Mouse (Mus musculus) forebrain, embryonic 15.5 days (tissue): Measurements from ENCODE around the gene Sh3bgrl3. TPM values are rescaled to one million over a fixed set of nuclear protein-coding genes. Genes with fewer than 3 reads are reported as not detected.
"Not testable (repeated sequence)": the region's sequence is repeated elsewhere in the genome, so short reads cannot be mapped to it uniquely, and the experiment has no call there.

ENCODE experiments used
- ATAC-seq: fragments of 200-750 bp; cut with Nextera tagmentation; replicated peaks from 2 replicates; pipeline ENCODE4 v1.8.0; 2017; ENCODE audit warnings: mild to moderate bottlenecking, moderate TSS enrichment, moderate library complexity
- H3K27ac ChIP-seq: fragments of 300-500 bp; sonication (generic); replicated peaks from 2 replicates; pipeline ENCODE4 v1.5.1; 2015; ENCODE audit warnings: mild to moderate bottlenecking, inconsistent platforms
- H3K27me3 ChIP-seq: fragments of 300-500 bp; sonication (generic); 2 replicates; pipeline ENCODE4 v1.6.1; 2015; ENCODE audit warnings: inconsistent platforms
- H3K36me3 ChIP-seq: fragments of 300-500 bp; sonication (generic); 2 replicates; pipeline ENCODE4 v1.6.1; 2015; ENCODE audit warnings: mild to moderate bottlenecking, inconsistent platforms
- H3K4me1 ChIP-seq: fragments of 300-500 bp; sonication (generic); 2 replicates; pipeline ENCODE4 v1.6.1; 2015; ENCODE audit warnings: inconsistent platforms
- H3K4me2 ChIP-seq: fragments of 300-500 bp; sonication (generic); replicated peaks from 2 replicates; pipeline ENCODE4 v1.6.1; 2015; ENCODE audit warnings: mild to moderate bottlenecking, inconsistent platforms
- H3K4me3 ChIP-seq: fragments of 300-500 bp; sonication (generic); 2 replicates; pipeline ENCODE4 v1.5.1; 2015; ENCODE audit warnings: mild to moderate bottlenecking, inconsistent platforms
- H3K9ac ChIP-seq: fragments of 300-500 bp; sonication (generic); replicated peaks from 2 replicates; pipeline ENCODE4 v1.6.1; 2015; ENCODE audit warnings: mild to moderate bottlenecking, inconsistent platforms
- H3K9me3 ChIP-seq: fragments of 300-500 bp; sonication (generic); 2 replicates; pipeline ENCODE4 v1.6.1; 2016; ENCODE audit warnings: inconsistent platforms
- WGBS: fragments of 180-500 bp; shearing (Covaris S2); methylation state at CpG from one replicate; pipeline ENCODE4 v1.1.7; 2015; ENCODE audit warnings: mixed read lengths; 5-methylcytosine and 5-hydroxymethylcytosine counted together
- polyA plus RNA-seq: library from polyadenylated mRNA; unstranded; fragments of >200 nt; fragmentation: Nextera tagmentation; extraction: Ambion mirVana; gene quantifications from 2 replicates; pipeline ENCODE4 v1.2.1, GENCODE M21; 2015

Sh3bgrl3 gene
- polyA plus RNA-seq: 326 and 335 TPM in 2 replicates

DNA sequence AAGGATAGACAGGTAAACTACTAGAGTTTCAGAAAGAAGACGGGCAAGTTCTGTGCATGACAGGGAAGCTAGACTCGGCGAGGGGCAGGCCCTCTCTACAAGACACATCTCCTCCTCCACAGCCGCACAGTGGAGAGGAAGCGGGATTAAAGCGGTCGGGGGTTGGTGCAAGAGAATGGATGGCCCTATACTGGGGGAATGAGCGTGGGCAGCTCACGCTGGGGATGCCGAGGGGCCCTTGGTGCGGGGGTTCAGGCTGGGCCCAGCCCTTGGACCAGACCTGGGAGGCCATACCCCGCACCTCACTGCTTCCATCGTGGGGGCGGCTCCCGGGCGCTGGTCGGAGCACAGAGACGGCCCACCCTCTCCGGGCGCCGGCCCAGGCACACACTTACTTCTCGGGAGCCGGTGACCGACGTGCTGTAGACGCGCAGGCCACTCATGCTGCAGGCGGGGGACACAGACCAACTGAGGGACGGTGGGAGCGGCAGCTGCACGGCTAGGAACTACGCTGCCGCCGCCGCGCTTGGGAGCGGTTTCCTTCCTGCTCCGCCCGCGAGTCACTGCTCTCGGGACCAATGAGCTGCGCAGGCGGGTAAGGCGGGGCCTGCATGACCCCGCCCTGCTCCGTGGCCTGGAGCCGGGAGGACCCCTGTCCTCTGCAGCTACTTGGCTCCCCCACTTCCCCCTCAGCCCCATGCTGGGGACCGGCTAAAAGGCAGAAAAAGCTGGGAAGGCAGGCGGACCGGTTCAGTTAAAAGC lies at the start of gene Sh3bgrl3:
Gene Sh3bgrl3 (minus strand): TSS at position 569 of the 762 bp plus-strand sequence.
- Histone ChIP-seq H3K27me3 (no peaks in the 10 kb centered on the region), H3K9me3 (no peaks in the 10 kb centered on the region), H3K27ac (peak within 1 kb of the TSS; percentile 78), H3K4me2 (peak within 1 kb of the TSS; percentile 90), H3K4me3 (peak within 1 kb of the TSS; percentile 77), H3K36me3 (no peaks in the 10 kb centered on the region), H3K9ac (peak within 1 kb of the TSS; percentile 78), H3K4me1 (peaks cover 28% of the 10 kb centered on the region)
- ATAC-seq: peak; percentile 94
- WGBS: under 1% methylated on average over 50 of the region's 50 CpGs

DNA sequence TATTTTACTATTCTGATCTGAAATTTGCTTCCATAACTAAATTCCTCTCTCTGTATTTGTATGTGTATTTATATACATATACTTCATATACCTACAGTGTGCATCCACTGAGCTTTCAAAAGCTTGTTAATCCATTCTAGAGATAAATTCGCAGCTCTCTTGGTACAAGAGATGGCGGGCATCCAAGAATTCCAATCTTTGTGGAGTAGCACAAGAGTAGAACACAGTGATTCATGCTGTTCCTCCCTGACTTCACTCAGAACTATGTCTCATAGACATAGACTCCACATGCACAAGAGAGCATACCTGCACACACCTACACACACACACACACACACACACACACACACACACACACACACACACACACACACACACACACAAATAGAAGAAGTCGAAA lies 43.8 kb upstream of the Sh3bgrl3 start:
- Histone ChIP-seq H3K4me3 (no peak overlapping the region), H3K9me3 (no peaks in the 10 kb centered on the region), H3K9ac (no peak overlapping the region), H3K36me3 (no peaks in the 10 kb centered on the region), H3K27ac (no peak overlapping the region), H3K4me2 (no peak overlapping the region), H3K4me1 (no peaks in the 10 kb centered on the region), H3K27me3 (no peaks in the 10 kb centered on the region)
- no peak for ATAC-seq
- WGBS: 76% methylated on average over 3 of the region's 3 CpGs

DNA sequence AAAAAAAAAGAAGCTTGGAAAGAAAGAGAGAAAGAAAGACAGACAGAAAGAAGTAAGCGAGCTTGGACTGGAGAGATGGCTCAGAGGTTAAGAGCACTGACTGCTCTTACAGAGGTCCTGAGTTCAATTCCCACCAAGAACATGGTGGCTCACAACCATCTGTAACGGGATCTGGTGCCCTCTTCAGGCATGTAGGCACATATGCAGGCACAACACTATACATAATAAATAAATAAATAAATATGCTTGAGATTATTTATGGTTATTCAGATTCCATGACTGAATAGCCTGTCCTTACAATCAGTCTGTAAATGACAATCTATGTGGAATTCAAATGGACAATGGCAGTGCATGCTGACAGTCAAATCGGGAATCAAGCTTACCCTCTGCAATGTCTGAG lies 38.3 kb upstream of the Sh3bgrl3 start:
- no peaks in the 10 kb centered on the region for H3K27me3 ChIP-seq
- H3K36me3 ChIP-seq: 0 out of 2 replicates have a peak, but pooled peaks cover 3% of the 10 kb centered on the region
- no peak overlapping the region for H3K4me3 ChIP-seq
- H3K27ac ChIP-seq: no peak overlapping the region
- H3K9me3 ChIP-seq: no peaks in the 10 kb centered on the region
- H3K9ac ChIP-seq: no peak overlapping the region
- 94% methylated on average over 3 of the region's 3 CpGs for WGBS
- no peaks in the 10 kb centered on the region for H3K4me1 ChIP-seq
- no peak overlapping the region for H3K4me2 ChIP-seq
- ATAC-seq: no peak

DNA sequence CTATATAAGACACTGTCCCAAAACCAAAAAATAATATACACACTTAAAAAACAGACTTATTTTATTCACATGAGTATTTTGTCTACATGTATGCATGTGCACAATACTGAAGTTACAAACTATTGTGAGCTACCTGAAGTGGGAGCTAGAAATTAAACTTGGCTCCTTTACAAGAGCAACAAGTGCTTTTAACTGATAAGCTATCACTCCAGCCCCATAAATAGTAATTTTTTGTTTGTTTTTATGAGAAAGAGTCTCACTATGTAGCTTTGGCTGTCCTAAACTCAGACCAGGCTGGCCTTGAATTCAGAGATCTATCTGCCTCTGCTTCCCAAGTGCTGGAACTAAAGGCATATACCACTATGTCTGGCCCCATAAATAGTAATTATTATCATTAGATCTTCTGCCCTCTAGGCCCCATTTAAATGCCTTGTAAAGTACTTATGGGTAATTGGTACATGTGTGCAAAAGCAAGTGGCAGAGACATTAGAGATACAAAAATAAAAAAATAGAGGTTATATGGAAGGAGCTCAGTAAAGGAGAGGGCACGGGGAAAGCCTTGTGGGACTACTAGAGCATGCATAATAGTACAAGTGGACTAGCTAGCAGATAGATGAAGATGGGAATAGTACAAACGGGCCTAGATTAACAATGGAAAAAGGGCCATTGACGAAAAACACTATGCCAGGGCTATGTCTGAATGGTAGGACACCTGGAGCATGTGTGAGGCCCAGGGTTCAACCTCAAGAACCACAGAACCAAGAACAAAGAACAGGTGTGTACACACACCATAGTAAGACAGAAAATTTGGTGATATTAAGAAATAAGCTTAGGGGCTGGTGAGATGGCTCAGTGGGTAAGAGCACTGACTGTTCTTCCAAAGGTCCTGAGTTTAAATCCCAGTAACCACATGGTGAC lies 37.2 kb upstream of the Sh3bgrl3 start:
- Histone ChIP-seq H3K27me3 (no peaks in the 10 kb centered on the region), H3K27ac (no peak overlapping the region), H3K9ac (no peak overlapping the region), H3K9me3 (no peaks in the 10 kb centered on the region), H3K4me3 (no peak overlapping the region), H3K36me3 (0 out of 2 replicates have a peak, but pooled peaks cover 3% of the 10 kb centered on the region), H3K4me2 (no peak overlapping the region), H3K4me1 (no peaks in the 10 kb centered on the region)
- WGBS: 86% methylated on average over 3 of the region's 3 CpGs
- ATAC-seq: no peak

DNA sequence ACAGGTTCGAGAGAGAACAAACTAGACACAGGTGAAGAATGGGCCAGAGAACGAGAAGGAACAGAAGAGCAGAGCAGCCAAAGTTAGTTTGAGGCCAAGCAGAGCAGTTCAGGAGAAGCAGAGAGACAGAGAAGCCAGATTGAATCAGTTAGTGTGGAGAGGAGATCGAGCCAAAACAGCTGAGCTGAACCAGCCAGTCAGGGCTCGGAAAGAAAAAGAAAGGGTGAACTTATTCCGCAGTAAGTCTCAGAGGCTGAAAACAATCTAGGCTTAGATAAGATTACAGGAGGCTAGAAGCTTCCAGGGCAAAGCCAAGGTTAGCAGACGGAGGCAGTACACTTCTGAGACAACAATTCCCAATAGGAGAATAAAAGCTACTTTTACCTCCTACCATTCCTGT lies 36.4 kb upstream of the Sh3bgrl3 start:
- no peaks in the 10 kb centered on the region for H3K27me3 ChIP-seq
- H3K27ac ChIP-seq: no peak overlapping the region
- H3K9ac ChIP-seq: no peak overlapping the region

DNA sequence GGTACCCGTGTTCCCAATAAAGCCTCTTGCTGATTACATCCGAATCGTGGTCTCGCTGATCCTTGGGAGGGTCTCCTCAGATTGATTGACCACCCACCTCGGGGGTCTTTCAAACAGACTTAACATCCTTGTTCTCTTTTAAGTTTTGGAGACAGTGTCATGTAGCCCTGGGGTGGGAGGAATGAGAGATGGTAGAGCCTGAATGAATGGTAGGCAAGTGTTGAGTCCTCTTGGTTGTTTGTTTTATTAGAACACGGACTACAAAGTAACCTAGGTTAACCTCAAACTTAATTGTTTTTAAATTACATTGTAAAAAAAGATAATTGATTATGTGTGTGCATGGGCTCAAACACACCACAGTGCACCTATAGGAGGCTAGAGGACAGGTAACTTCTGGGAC lies 36.0 kb upstream of the Sh3bgrl3 start:
- no peaks in the 10 kb centered on the region for H3K27me3 ChIP-seq
- no peaks in the 10 kb centered on the region for H3K9me3 ChIP-seq
- WGBS: 95% methylated on average over 6 of the region's 6 CpGs
- no peak overlapping the region for H3K9ac ChIP-seq
- H3K4me1 ChIP-seq: no peaks in the 10 kb centered on the region
- H3K4me2 ChIP-seq: no peak overlapping the region
- H3K36me3 ChIP-seq: 0 out of 2 replicates have a peak, but pooled peaks cover 3% of the 10 kb centered on the region
- H3K27ac ChIP-seq: no peak overlapping the region
- no peak overlapping the region for H3K4me3 ChIP-seq
- no peak for ATAC-seq

More for the DNA sequence above, 36.4 kb upstream of the Sh3bgrl3 start:
- WGBS: 87% methylated on average over 6 of the region's 6 CpGs
- Histone ChIP-seq H3K36me3 (0 out of 2 replicates have a peak, but pooled peaks cover 3% of the 10 kb centered on the region), H3K4me2 (no peak overlapping the region), H3K4me3 (no peak overlapping the region), H3K4me1 (no peaks in the 10 kb centered on the region), H3K9me3 (no peaks in the 10 kb centered on the region)
- ATAC-seq: no peak

DNA sequence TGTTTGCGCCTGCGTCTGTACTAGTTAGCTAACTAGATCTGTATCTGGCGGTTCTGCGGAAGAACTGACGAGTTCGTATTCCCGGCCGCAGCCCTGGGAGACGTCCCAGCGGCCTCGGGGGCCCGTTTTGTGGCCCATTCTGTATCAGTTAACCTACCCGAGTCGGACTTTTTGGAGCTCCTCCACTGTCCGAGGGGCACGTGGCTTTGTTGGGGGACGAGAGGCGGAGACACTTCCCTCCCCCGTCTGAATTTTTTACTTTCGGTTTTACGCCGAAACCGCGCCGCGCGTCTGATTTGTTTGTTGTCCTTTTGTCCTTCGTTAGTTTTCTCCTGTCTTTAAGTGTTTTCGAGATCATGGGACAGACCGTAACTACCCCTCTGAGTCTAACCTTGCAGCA lies 31.5 kb upstream of the Sh3bgrl3 start:
- H3K27ac ChIP-seq, H3K9me3 ChIP-seq, H3K36me3 ChIP-seq, ATAC-seq, H3K27me3 ChIP-seq, H3K4me1 ChIP-seq: not testable (repeated sequence)
- peak overlapping the region; percentile 57 for H3K4me2 ChIP-seq
- H3K4me3 ChIP-seq: peak overlapping the region; percentile 54
- 7% methylated on average over 30 of the region's 30 CpGs for WGBS
- peak overlapping the region; percentile 43; the same call in 1 of the 2 replicates for H3K9ac ChIP-seq

DNA sequence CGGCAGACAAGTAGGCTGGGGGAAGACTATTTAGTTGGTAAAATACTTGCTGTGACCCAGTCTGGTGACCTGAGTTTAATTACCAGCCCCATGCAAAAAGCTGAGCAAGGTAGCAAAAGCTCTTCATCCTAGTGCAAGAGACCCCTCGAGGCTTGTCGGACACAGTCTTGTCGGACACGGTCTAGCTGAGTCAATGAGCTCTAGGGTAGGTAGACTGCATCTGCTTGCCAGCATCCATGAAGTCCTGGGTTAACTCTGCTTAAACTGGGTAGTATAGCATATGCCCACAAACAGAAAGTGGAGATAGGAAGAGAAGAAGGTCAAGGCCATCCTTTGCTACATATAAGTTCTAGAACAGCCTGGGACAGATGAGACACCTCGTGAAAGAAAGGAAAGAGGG lies 30.2 kb upstream of the Sh3bgrl3 start:
- no peak for ATAC-seq
- 0 out of 2 replicates have a peak, but pooled peaks cover 10% of the 10 kb centered on the region for H3K36me3 ChIP-seq
- no peak overlapping the region for H3K4me2 ChIP-seq
- no peak overlapping the region for H3K4me3 ChIP-seq
- H3K27me3 ChIP-seq: no peaks in the 10 kb centered on the region
- WGBS: 88% methylated on average over 6 of the region's 6 CpGs
- H3K27ac ChIP-seq: no peak overlapping the region
- no peak overlapping the region for H3K9ac ChIP-seq
- no peaks in the 10 kb centered on the region for H3K9me3 ChIP-seq
- H3K4me1 ChIP-seq: no peaks in the 10 kb centered on the region

DNA sequence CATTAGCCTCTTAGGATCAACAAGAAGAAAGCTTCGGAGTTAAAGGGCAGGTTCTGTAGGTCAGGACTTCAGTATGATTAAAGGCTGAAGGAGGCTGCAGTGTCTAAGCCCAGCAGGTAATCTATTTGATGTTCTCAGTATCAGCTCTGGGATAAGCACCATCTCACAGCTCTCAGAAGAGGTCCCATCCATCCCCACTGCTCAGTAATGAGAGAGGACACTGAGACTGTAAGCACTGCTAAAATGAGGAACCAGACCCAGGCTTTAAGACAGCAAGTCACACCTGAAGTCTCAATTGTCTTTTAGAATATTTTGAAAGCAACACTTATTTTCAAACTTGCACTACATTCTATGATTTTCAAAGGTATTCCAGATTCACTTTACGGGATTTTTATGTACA lies 29.0 kb upstream of the Sh3bgrl3 start:
- no peak overlapping the region for H3K4me3 ChIP-seq
- 0 out of 2 replicates have a peak, but pooled peaks cover 17% of the 10 kb centered on the region for H3K36me3 ChIP-seq
- H3K4me2 ChIP-seq: no peak overlapping the region
- ATAC-seq: no peak
- no peaks in the 10 kb centered on the region for H3K4me1 ChIP-seq
- no peaks in the 10 kb centered on the region for H3K9me3 ChIP-seq
- H3K27ac ChIP-seq: no peak overlapping the region
- H3K9ac ChIP-seq: no peak overlapping the region
- H3K27me3 ChIP-seq: no peaks in the 10 kb centered on the region
- WGBS: 84% methylated on average over 2 of the region's 2 CpGs

DNA sequence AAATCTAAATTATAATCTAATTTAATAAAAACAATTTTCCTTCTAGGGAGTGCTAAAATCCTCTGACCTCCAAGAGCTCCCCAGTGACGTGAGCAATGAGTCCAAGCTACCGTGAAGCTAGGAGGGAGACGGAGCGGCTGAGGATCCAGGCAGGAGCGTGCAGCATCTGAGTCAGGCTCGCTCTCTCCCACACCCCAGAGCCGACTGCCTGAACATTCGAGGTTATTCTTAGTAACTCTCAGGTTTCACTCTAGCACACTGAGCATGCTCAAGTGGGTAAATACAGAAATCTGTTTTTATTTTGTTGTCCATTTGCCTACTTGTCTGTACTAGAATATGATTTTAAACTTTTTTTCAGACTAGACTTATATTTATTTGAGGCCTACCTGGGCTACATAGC lies 28.2 kb upstream of the Sh3bgrl3 start:
- Histone ChIP-seq H3K4me1 (no peaks in the 10 kb centered on the region), H3K27ac (no peak overlapping the region), H3K9ac (no peak overlapping the region), H3K4me2 (no peak overlapping the region), H3K36me3 (peaks cover 21% of the 10 kb centered on the region; the same call in 1 of the 2 replicates), H3K9me3 (no peaks in the 10 kb centered on the region), H3K27me3 (no peaks in the 10 kb centered on the region), H3K4me3 (no peak overlapping the region)
- no peak for ATAC-seq
- 87% methylated on average over 8 of the region's 8 CpGs for WGBS

DNA sequence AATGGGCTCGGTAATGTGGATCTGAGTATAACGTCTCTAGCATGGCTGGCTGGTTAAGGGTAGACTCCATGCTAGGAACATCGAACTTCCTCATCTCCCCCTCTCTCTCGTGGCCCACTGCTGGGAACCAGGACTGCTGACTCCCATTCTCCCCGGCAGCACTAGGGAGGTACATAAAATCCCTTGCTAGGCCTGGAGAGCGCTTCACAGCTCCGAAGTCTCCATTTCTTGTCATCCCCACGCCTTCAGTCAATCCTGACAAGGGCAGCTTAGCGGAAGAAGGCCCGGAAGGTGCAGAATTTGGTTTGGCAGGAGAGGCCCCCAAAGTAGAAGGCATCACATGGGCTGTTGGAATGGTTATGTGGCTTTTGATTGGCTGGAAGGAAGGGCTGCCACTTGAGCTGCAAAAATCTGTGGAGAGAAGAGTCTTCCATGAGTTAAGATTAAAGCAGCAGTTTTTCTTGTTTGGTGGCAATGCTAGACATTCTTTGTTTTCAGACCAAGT lies 27.4 kb upstream of the Sh3bgrl3 start:
- H3K4me1 ChIP-seq: no peaks in the 10 kb centered on the region
- peaks cover 28% of the 10 kb centered on the region for H3K36me3 ChIP-seq
- ATAC-seq: no peak
- H3K4me2 ChIP-seq: no peak overlapping the region
- H3K27ac ChIP-seq: no peak overlapping the region
- H3K27me3 ChIP-seq: no peaks in the 10 kb centered on the region
- no peak overlapping the region for H3K4me3 ChIP-seq
- 94% methylated on average over 10 of the region's 10 CpGs for WGBS
- H3K9me3 ChIP-seq: no peaks in the 10 kb centered on the region
- no peak overlapping the region for H3K9ac ChIP-seq

DNA sequence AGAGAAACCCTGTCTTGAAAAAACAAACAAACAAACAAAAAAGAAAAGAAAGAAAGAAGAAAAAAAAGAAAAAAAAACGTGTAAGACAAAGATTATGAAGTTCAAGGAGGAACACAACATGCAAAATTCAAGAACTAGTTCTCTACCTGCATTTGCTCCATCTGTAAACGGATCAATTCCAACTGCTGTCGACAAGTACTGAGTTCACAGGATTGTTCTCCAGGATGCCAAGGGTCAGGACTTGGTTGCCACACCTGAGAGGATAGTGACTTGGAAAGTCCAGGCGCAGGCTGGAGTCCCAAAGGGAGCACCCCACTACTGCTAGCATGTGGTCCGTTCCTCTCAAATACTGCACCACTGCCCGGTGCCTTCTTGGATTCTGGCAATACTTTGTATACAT lies 26.9 kb upstream of the Sh3bgrl3 start:
- WGBS: 89% methylated on average over 6 of the region's 6 CpGs
- no peak overlapping the region for H3K4me2 ChIP-seq
- H3K27me3 ChIP-seq: no peaks in the 10 kb centered on the region
- no peaks in the 10 kb centered on the region for H3K9me3 ChIP-seq
- peaks cover 31% of the 10 kb centered on the region for H3K36me3 ChIP-seq
- no peak overlapping the region for H3K27ac ChIP-seq
- no peaks in the 10 kb centered on the region for H3K4me1 ChIP-seq
- H3K4me3 ChIP-seq: no peak overlapping the region
- no peak overlapping the region for H3K9ac ChIP-seq
- ATAC-seq: no peak
